Mouse (Mus musculus) liver, embryonic 11.5 days (tissue): ENCODE measurements at regions not wholly inside any gene's neighbourhood (a gene's known extent, or its start where the extent isn't known, plus 50 kb on each side); places are given as distances from the start of the nearest gene placed in this dataset.

Experiments
- ATAC-seq: fragments of 200-750 bp; cut with Nextera tagmentation; replicated peaks from 2 replicates; pipeline ENCODE4 v1.8.0; 2017; ENCODE audit warnings: moderate number of reproducible peaks, mild to moderate bottlenecking, moderate TSS enrichment, moderate library complexity; ENCODE audit not compliant: low FRiP score
- DNase-seq: peaks from one replicate; pipeline ENCODE4 v3.0.0-alpha.2; 2017; ENCODE audit warnings: low spot score
- H3K27ac ChIP-seq: fragments of 300-500 bp; sonication (generic); 2 replicates; pipeline ENCODE4 v1.5.1; 2014; ENCODE audit warnings: mild to moderate bottlenecking, low read depth, low read length, control low read depth
- H3K27me3 ChIP-seq: fragments of 300-500 bp; sonication (generic); replicated peaks from 2 replicates; pipeline ENCODE4 v1.6.1; 2014; ENCODE audit warnings: low read length, mixed read lengths; ENCODE audit not compliant: control insufficient read depth, insufficient read depth
- H3K36me3 ChIP-seq: fragments of 300-500 bp; sonication (generic); 2 replicates; pipeline ENCODE4 v1.6.1; 2014; ENCODE audit warnings: mild to moderate bottlenecking, low read length, moderate library complexity, mixed read lengths; ENCODE audit not compliant: control insufficient read depth, insufficient read depth
- H3K4me1 ChIP-seq: fragments of 300-500 bp; sonication (generic); replicated peaks from 2 replicates; pipeline ENCODE4 v1.6.1; 2014; ENCODE audit warnings: low read length, mixed read lengths; ENCODE audit not compliant: control insufficient read depth, insufficient read depth
- H3K4me2 ChIP-seq: fragments of 300-500 bp; sonication (generic); 2 replicates; pipeline ENCODE4 v1.6.1; 2014; ENCODE audit warnings: mild to moderate bottlenecking, control low read depth, moderate library complexity
- H3K4me3 ChIP-seq: fragments of 300-500 bp; sonication (generic); 2 replicates; pipeline ENCODE4 v1.5.1; 2014; ENCODE audit warnings: low read depth, low read length, control low read depth
- H3K9ac ChIP-seq: fragments of 300-500 bp; sonication (generic); 2 replicates; pipeline ENCODE4 v1.6.1; 2014; ENCODE audit warnings: low read depth, low read length, control low read depth
- H3K9me3 ChIP-seq: fragments of 300-500 bp; sonication (generic); 2 replicates; pipeline ENCODE4 v1.6.1; 2016; ENCODE audit warnings: low read length, inconsistent platforms, mixed read lengths; ENCODE audit not compliant: control insufficient read depth
- WGBS: fragments of 180-500 bp; shearing (Covaris S2); extraction: QIAGEN DNeasy Blood & Tissue Kit; methylation state at CpG from one replicate; pipeline ENCODE4 v1.1.7; 2014; 5-methylcytosine and 5-hydroxymethylcytosine counted together

DNA sequence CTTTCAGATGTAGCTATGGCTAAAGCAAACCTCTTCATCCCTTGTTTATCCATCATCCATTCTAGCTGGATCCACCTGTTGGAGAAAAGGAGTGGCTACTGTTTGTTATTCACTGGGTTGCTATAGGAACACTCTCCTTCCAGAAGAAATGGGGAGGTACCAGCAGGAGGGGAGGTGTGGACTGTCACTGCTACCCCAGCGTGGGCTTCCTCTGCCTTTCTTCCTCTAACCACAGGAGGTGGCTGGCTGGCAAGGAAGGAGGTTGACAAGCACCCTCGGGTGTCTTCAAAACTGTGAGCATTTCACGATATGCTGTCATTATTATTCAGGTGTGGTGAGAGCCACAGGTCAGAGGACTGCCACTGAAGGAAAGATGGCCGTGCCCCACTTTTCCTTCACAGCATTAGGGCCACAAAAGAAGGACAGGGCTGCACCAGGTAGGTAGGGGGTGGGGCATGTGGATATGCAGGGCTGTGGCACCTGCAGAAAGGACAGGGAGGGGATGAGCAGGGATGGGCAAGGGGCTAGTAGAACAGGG, 122.2 kb downstream of the Plxna1 start:
- 27% methylated on average over 4 of the region's 4 CpGs for WGBS
- Histone ChIP-seq H3K4me3 (no peak overlapping the region), H3K4me1 (no peaks in the 10 kb centered on the region), H3K9me3 (no peaks in the 10 kb centered on the region), H3K4me2 (no peak overlapping the region), H3K27ac (no peak overlapping the region), H3K36me3 (no peaks in the 10 kb centered on the region), H3K9ac (no peak overlapping the region), H3K27me3 (no peaks in the 10 kb centered on the region; the same call in 1 of the 2 replicates)
- DNase-seq (no peak), ATAC-seq (no peak)

DNA sequence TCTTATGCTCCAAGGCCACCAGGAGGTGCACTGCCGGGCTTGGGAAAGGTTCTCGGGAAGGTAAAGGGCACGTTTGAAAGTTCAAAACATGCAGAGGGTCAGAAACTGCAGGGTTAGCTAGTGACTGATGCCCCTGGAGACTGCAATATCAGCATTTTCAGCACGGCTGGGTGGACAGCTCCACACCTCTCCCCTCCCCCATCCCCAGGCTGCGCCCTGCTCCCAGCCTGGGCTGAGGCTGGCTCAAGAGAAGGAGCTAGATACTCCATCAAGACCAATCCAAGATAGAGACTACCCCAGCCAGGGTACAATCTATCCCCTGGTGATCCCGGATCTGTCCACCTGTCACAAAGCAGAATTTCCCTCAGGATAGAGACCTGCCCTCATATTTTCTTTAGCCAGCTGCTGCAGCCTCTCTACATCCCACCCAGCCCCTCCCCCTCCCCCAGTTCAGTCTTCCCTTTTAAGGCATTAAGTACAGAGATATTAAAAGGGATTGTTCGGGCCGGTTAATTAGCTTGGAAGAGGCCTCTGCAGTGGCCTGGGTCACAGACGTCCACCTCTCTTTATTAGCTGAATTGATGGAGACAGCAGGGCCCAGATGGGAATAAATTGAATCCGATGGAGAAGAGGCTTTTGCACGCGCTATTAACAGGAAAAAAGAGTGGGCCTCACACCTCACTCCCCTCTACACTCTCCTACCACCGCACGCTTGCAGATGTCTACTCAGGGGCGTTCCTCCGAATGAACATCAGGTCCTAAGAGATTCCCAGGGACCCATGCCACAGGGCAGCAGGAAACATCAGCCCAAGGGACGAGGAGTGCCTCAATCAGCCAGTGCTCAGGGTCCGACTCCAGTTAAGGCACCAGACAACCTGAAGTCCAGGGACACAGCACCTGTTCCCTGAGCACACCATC, 119.8 kb downstream of the Plxna1 start:
- H3K4me2 ChIP-seq = no peak overlapping the region
- DNase-seq = no peak
- H3K27ac ChIP-seq = no peak overlapping the region
- H3K4me3 ChIP-seq = no peak overlapping the region
- no peak for ATAC-seq
- no peaks in the 10 kb centered on the region for H3K36me3 ChIP-seq
- H3K27me3 ChIP-seq = no peaks in the 10 kb centered on the region
- WGBS = 34% methylated on average over 18 of the region's 18 CpGs
- H3K9ac ChIP-seq = no peak overlapping the region
- H3K4me1 ChIP-seq = no peaks in the 10 kb centered on the region
- no peaks in the 10 kb centered on the region for H3K9me3 ChIP-seq

DNA sequence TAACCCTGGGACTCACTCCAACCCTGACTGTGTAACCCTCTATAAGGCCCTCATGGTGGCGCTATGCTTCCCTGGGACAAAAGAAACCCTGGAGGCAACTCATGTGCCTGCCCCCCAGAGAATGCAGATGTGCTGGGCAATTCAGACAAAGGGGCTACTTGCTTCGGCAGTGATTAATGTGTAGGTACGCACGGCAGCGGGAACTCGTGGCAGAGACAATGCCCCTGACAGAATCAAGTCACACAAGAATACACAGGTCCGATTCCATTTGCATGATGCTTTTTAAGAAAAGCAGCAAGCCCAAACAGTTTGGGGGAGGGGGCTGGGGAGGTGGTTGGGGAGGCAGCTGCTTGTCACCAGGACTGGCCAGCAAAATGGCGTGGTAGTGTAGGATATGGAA, 116.9 kb downstream of the Plxna1 start:
- no peak for DNase-seq
- no peak overlapping the region for H3K9ac ChIP-seq
- no peaks in the 10 kb centered on the region for H3K27me3 ChIP-seq
- no peak overlapping the region for H3K4me3 ChIP-seq
- H3K4me2 ChIP-seq = no peak overlapping the region
- no peaks in the 10 kb centered on the region for H3K9me3 ChIP-seq
- WGBS = 77% methylated on average over 8 of the region's 8 CpGs
- H3K4me1 ChIP-seq = no peaks in the 10 kb centered on the region
- no peak overlapping the region for H3K27ac ChIP-seq
- ATAC-seq = no peak
- no peaks in the 10 kb centered on the region for H3K36me3 ChIP-seq

DNA sequence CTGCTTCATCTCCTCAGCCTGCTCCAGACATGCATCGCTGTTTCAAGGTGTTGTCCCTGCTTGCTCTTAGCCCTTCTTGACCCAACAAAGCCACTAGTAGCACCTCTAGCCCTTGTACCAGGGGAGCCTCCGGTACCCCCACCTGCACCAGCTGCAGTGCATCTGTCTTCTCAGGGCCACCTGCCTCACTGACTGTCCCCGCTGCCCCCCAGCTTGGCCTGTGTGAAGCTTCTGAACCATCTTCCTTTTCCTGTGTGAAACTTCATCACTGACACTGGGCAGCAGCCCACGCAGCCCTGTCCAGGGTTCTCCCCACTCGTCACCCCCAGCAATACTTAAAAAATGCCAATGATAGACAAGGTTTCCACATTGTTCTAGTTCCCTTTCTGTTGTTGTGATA, 116.2 kb downstream of the Plxna1 start:
- Histone ChIP-seq H3K9me3 (no peaks in the 10 kb centered on the region), H3K4me2 (no peak overlapping the region)
- no peak for DNase-seq

DNA sequence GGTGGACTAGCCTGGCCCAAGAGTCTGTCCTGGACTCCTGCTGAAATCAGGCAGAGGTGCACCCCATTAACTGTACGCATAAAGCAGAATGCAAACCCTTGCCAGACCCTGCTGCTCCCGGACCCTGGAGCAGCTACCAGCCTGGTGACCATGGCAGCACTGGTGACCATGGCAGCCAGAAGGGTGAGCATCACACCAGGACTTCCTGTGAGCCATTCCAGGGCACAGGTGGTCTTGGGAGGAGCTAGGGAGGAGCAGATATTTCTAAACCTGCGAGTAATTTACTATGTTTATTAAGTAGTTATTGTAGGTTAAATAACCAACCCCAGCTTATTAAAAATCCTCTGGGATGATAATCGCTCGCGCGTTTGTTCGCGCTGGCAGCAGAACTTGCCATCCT, 113.8 kb downstream of the Plxna1 start:
- Histone ChIP-seq H3K4me3 (no peak overlapping the region), H3K36me3 (no peaks in the 10 kb centered on the region), H3K9me3 (no peaks in the 10 kb centered on the region), H3K9ac (no peak overlapping the region), H3K27ac (no peak overlapping the region), H3K4me1 (no peaks in the 10 kb centered on the region), H3K27me3 (no peaks in the 10 kb centered on the region), H3K4me2 (no peak overlapping the region)
- 84% methylated on average over 9 of the region's 9 CpGs for WGBS
- ATAC-seq (no peak), DNase-seq (peak; percentile 20)

More for the DNA sequence above, 116.2 kb downstream of the Plxna1 start:
- Histone ChIP-seq H3K36me3 (no peaks in the 10 kb centered on the region), H3K9ac (no peak overlapping the region), H3K4me3 (no peak overlapping the region), H3K27me3 (no peaks in the 10 kb centered on the region), H3K27ac (no peak overlapping the region), H3K4me1 (no peaks in the 10 kb centered on the region)
- WGBS = 74% methylated on average over 5 of the region's 5 CpGs
- no peak for ATAC-seq

DNA sequence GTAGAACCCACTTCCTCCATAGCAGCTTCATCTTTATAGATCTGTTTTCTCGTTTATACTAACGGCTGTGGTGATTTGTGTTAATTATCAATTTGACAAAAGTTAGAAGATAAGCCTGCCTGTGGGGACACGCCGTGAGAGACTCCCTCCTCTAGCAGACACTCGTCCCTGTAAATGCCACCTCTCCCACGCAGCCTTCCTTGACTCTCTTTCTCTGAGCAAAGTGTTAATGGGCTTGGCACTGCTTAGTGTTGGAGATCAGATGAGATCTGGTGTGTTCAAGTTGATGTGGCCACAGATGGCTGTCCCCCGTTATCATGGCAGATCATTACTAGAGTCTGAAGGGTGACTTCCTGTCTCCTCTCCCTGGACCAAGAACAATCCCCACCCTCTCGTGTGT, 113.1 kb downstream of the Plxna1 start:
- H3K27ac ChIP-seq = no peak overlapping the region
- whole genome bisulfite sequencing = 65% methylated on average over 8 of the region's 8 CpGs
- H3K4me3 ChIP-seq = no peak overlapping the region
- no peak overlapping the region for H3K9ac ChIP-seq
- ATAC-seq (no peak), DNase-seq (no peak)
- no peaks in the 10 kb centered on the region for H3K9me3 ChIP-seq
- H3K36me3 ChIP-seq = no peaks in the 10 kb centered on the region
- no peaks in the 10 kb centered on the region for H3K4me1 ChIP-seq
- H3K27me3 ChIP-seq = no peaks in the 10 kb centered on the region
- H3K4me2 ChIP-seq = no peak overlapping the region

DNA sequence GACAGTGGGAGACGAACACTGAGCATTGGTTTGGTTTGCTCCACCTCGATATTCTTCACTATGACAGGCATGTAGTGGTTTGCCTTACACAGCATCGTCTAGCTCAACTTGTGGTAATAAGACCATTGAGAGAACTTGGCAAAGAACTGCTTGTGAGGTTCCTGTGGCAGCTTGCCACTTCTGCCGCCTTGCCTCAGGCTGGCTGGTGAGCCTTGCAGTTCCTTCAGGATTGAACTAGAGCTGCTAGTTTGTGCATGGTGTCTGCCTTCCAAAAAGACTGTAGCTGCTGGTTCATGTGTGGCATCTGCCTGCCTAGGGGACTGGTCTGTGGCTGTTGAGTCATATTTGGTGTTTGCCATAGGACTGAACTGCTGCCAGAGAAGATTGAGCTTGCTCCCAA, 110.8 kb downstream of the Plxna1 start:
- Histone ChIP-seq H3K36me3 (no peaks in the 10 kb centered on the region), H3K9me3 (no peaks in the 10 kb centered on the region), H3K27ac (no peak overlapping the region), H3K27me3 (no peaks in the 10 kb centered on the region), H3K4me1 (no peaks in the 10 kb centered on the region), H3K4me3 (no peak overlapping the region), H3K4me2 (no peak overlapping the region), H3K9ac (no peak overlapping the region)
- DNase-seq = no peak
- WGBS = 75% methylated on average over 4 of the region's 4 CpGs
- ATAC-seq = no peak

DNA sequence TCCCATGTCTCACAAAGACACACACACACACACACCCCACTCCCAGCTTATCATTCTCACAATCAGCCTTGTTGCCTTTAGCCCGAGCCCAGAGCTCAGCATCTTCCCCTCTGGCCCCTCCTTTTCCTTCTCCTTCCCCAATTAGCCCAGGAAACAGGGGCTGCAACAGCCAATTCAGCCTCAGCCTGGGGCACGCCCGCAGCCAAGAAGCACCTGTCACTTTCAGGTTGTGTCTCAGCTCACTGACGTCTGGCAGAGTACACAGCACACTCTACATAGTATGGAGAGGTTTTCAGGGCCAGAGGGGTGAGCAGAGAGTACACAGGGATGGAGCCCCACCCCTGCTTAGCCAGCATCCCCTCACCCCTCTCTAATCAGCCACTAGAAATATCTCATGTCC, 106.4 kb downstream of the Plxna1 start:
- 26% methylated on average over 4 of the region's 4 CpGs for WGBS

More for the DNA sequence above, 106.4 kb downstream of the Plxna1 start:
- Histone ChIP-seq H3K4me2 (no peak overlapping the region), H3K9me3 (no peaks in the 10 kb centered on the region), H3K27ac (no peak overlapping the region), H3K4me1 (no peaks in the 10 kb centered on the region), H3K9ac (no peak overlapping the region), H3K4me3 (no peak overlapping the region), H3K27me3 (no peaks in the 10 kb centered on the region), H3K36me3 (no peaks in the 10 kb centered on the region)
- DNase-seq = no peak
- ATAC-seq = no peak
